Mouse (Mus musculus): Measurements from ENCODE around the gene Gbp8. TPM values are rescaled to one million over a fixed set of nuclear protein-coding genes. Genes with fewer than 3 reads are reported as not detected.
"Not testable (repeated sequence)": the region's sequence is repeated elsewhere in the genome, so short reads cannot be mapped to it uniquely, and the experiment has no call there.

The Gbp8 gene
- total and polyA plus RNA-seq, 2 experiments from 2014 or later = 0.27 to 0.32 TPM

GRCm38 (mm10) chr5:105138906-105139305 lies 434 bp downstream of the Gbp8 start:
- no peaks in the 10 kb centered on the region for H3K27me3 ChIP-seq (ENCODE audit: insufficient read depth, low read length)
- H3K36me3 ChIP-seq (ENCODE audit: insufficient read depth, low read length) = no peaks in the 10 kb centered on the region
- DNase-seq (ENCODE audit: low spot score) (no peak), ATAC-seq (ENCODE audit: low FRiP score) (no peak)
- H3K9me3 ChIP-seq (ENCODE audit: low read length) = no peaks in the 10 kb centered on the region
- TF ChIP-seq CTCF (IDR thresholded peaks at IDR 0.05) = no peak
- 80% methylated on average over 1 of the region's 1 CpGs for WGBS
- H3K4me3 ChIP-seq (ENCODE audit: low read depth, low read length) = no peak overlapping the region
- no peak overlapping the region for H3K9ac ChIP-seq (replicated peaks; ENCODE audit: low read length, poor library complexity, severe bottlenecking)
- H3K4me2 ChIP-seq (ENCODE audit: low read depth, low read length, poor library complexity, severe bottlenecking) = no peak overlapping the region
- H3K27ac ChIP-seq (ENCODE audit: low read depth, low read length) = no peak overlapping the region
- no peaks in the 10 kb centered on the region for H3K4me1 ChIP-seq (ENCODE audit: insufficient read depth, low read length)

GRCm38 (mm10) chr5:105136706-105137304 lies 2.5 kb downstream of the Gbp8 start:
- not testable (repeated sequence) for H3K9ac ChIP-seq (replicated peaks; ENCODE audit: low read length, poor library complexity, severe bottlenecking); H3K36me3 ChIP-seq (ENCODE audit: insufficient read depth, low read length); H3K27me3 ChIP-seq (ENCODE audit: insufficient read depth, low read length); ATAC-seq (ENCODE audit: low FRiP score); H3K4me3 ChIP-seq (ENCODE audit: low read depth, low read length); H3K9me3 ChIP-seq (ENCODE audit: low read length); DNase-seq (ENCODE audit: low spot score); H3K27ac ChIP-seq (ENCODE audit: low read depth, low read length); H3K4me2 ChIP-seq (ENCODE audit: low read depth, low read length, poor library complexity, severe bottlenecking); H3K4me1 ChIP-seq (ENCODE audit: insufficient read depth, low read length)
- 72% methylated on average over 3 of the region's 3 CpGs for WGBS

- 84% methylated on average over 6 of the region's 6 CpGs for WGBS
- not testable (repeated sequence) for DNase-seq (ENCODE audit: low spot score); H3K36me3 ChIP-seq (ENCODE audit: insufficient read depth, low read length); H3K9ac ChIP-seq (replicated peaks; ENCODE audit: low read length, poor library complexity, severe bottlenecking); H3K27ac ChIP-seq (ENCODE audit: low read depth, low read length); H3K27me3 ChIP-seq (ENCODE audit: insufficient read depth, low read length); H3K4me1 ChIP-seq (ENCODE audit: insufficient read depth, low read length); H3K9me3 ChIP-seq (ENCODE audit: low read length); H3K4me3 ChIP-seq (ENCODE audit: low read depth, low read length); ATAC-seq (ENCODE audit: low FRiP score); H3K4me2 ChIP-seq (ENCODE audit: low read depth, low read length, poor library complexity, severe bottlenecking)
Measured at GRCm38 (mm10) chr5:105121731-105122130, 17.6 kb downstream of the Gbp8 start.

GRCm38 (mm10) chr5:105115740-105116139 lies 23.6 kb downstream of the Gbp8 start:
- no peaks in the 10 kb centered on the region for H3K4me1 ChIP-seq (ENCODE audit: insufficient read depth, low read length)
- DNase-seq (ENCODE audit: low spot score) (no peak), ATAC-seq (ENCODE audit: low FRiP score) (no peak)
- no peak overlapping the region for H3K4me2 ChIP-seq (ENCODE audit: low read depth, low read length, poor library complexity, severe bottlenecking)
- H3K27ac ChIP-seq (ENCODE audit: low read depth, low read length) = no peak overlapping the region
- no peaks in the 10 kb centered on the region for H3K9me3 ChIP-seq (ENCODE audit: low read length)
- TF ChIP-seq CTCF (IDR thresholded peaks at IDR 0.05) = no peak
- no peak overlapping the region for H3K4me3 ChIP-seq (ENCODE audit: low read depth, low read length)
- H3K27me3 ChIP-seq (ENCODE audit: insufficient read depth, low read length) = no peaks in the 10 kb centered on the region
- H3K36me3 ChIP-seq (ENCODE audit: insufficient read depth, low read length) = no peaks in the 10 kb centered on the region
- WGBS = 85% methylated on average over 2 of the region's 2 CpGs
- H3K9ac ChIP-seq (replicated peaks; ENCODE audit: low read length, poor library complexity, severe bottlenecking) = no peak overlapping the region

- H3K27me3 ChIP-seq (ENCODE audit: insufficient read depth, low read length) = no peaks in the 10 kb centered on the region
- 89% methylated on average over 2 of the region's 2 CpGs for WGBS
Measured at GRCm38 (mm10) chr5:105114696-105115095, 24.6 kb downstream of the Gbp8 start.

GRCm38 (mm10) chr5:105113656-105114055 lies 25.7 kb downstream of the Gbp8 start:
- Histone ChIP-seq H3K9ac (replicated peaks; ENCODE audit: low read length, poor library complexity, severe bottlenecking) (no peak overlapping the region), H3K4me1 (ENCODE audit: insufficient read depth, low read length) (no peaks in the 10 kb centered on the region), H3K9me3 (ENCODE audit: low read length) (no peaks in the 10 kb centered on the region), H3K36me3 (ENCODE audit: insufficient read depth, low read length) (no peaks in the 10 kb centered on the region), H3K4me3 (ENCODE audit: low read depth, low read length) (no peak overlapping the region), H3K27ac (ENCODE audit: low read depth, low read length) (no peak overlapping the region), H3K4me2 (ENCODE audit: low read depth, low read length, poor library complexity, severe bottlenecking) (no peak overlapping the region), H3K27me3 (ENCODE audit: insufficient read depth, low read length) (no peaks in the 10 kb centered on the region)
- no peak for ATAC-seq (ENCODE audit: low FRiP score)
- DNase-seq (ENCODE audit: low spot score) = no peak
- WGBS = 88% methylated on average over 5 of the region's 5 CpGs
- no peak for TF ChIP-seq CTCF (IDR thresholded peaks at IDR 0.05)

More at GRCm38 (mm10) chr5:105114696-105115095, 24.6 kb downstream of the Gbp8 start:
- DNase-seq (ENCODE audit: low spot score) (no peak), ATAC-seq (ENCODE audit: low FRiP score) (no peak)
- Histone ChIP-seq H3K4me2 (ENCODE audit: low read depth, low read length, poor library complexity, severe bottlenecking) (no peak overlapping the region), H3K9me3 (ENCODE audit: low read length) (no peaks in the 10 kb centered on the region), H3K9ac (replicated peaks; ENCODE audit: low read length, poor library complexity, severe bottlenecking) (no peak overlapping the region), H3K36me3 (ENCODE audit: insufficient read depth, low read length) (no peaks in the 10 kb centered on the region), H3K27ac (ENCODE audit: low read depth, low read length) (no peak overlapping the region), H3K4me1 (ENCODE audit: insufficient read depth, low read length) (no peaks in the 10 kb centered on the region), H3K4me3 (ENCODE audit: low read depth, low read length) (no peak overlapping the region)
- TF ChIP-seq CTCF (IDR thresholded peaks at IDR 0.05) = no peak

- not testable (repeated sequence) for H3K9me3 ChIP-seq (ENCODE audit: low read length); H3K4me3 ChIP-seq (ENCODE audit: low read depth, low read length); ATAC-seq (ENCODE audit: low FRiP score); H3K4me1 ChIP-seq (ENCODE audit: insufficient read depth, low read length); H3K4me2 ChIP-seq (ENCODE audit: low read depth, low read length, poor library complexity, severe bottlenecking); H3K9ac ChIP-seq (replicated peaks; ENCODE audit: low read length, poor library complexity, severe bottlenecking); H3K27me3 ChIP-seq (ENCODE audit: insufficient read depth, low read length); H3K27ac ChIP-seq (ENCODE audit: low read depth, low read length); H3K36me3 ChIP-seq (ENCODE audit: insufficient read depth, low read length); DNase-seq (ENCODE audit: low spot score)
- 13% methylated on average over 4 of the region's 4 CpGs for WGBS
Measured at GRCm38 (mm10) chr5:105110271-105110852, 29.0 kb downstream of the Gbp8 start.

- ATAC-seq (ENCODE audit: low FRiP score); DNase-seq (ENCODE audit: low spot score); H3K27me3 ChIP-seq (ENCODE audit: insufficient read depth, low read length); H3K9ac ChIP-seq (replicated peaks; ENCODE audit: low read length, poor library complexity, severe bottlenecking); H3K9me3 ChIP-seq (ENCODE audit: low read length); H3K4me2 ChIP-seq (ENCODE audit: low read depth, low read length, poor library complexity, severe bottlenecking); H3K36me3 ChIP-seq (ENCODE audit: insufficient read depth, low read length); H3K27ac ChIP-seq (ENCODE audit: low read depth, low read length); H3K4me3 ChIP-seq (ENCODE audit: low read depth, low read length); H3K4me1 ChIP-seq (ENCODE audit: insufficient read depth, low read length): not testable (repeated sequence)
- 21% methylated on average over 1 of the region's 1 CpGs for WGBS
Measured at GRCm38 (mm10) chr5:105109775-105110174, 29.6 kb downstream of the Gbp8 start.

GRCm38 (mm10) chr5:105105689-105106088 lies 33.7 kb downstream of the Gbp8 start:
- not testable (repeated sequence) for H3K4me1 ChIP-seq (ENCODE audit: insufficient read depth, low read length); H3K9ac ChIP-seq (replicated peaks; ENCODE audit: low read length, poor library complexity, severe bottlenecking); H3K4me2 ChIP-seq (ENCODE audit: low read depth, low read length, poor library complexity, severe bottlenecking); H3K27me3 ChIP-seq (ENCODE audit: insufficient read depth, low read length); H3K36me3 ChIP-seq (ENCODE audit: insufficient read depth, low read length); H3K27ac ChIP-seq (ENCODE audit: low read depth, low read length); ATAC-seq (ENCODE audit: low FRiP score); DNase-seq (ENCODE audit: low spot score); H3K4me3 ChIP-seq (ENCODE audit: low read depth, low read length); H3K9me3 ChIP-seq (ENCODE audit: low read length)
- 91% methylated on average over 2 of the region's 2 CpGs for WGBS

All from midbrain, postnatal 0 days (tissue).